Mouse (Mus musculus): ENCODE results near the gene Cdipt.

The Cdipt gene

GRCm38 (mm10) chr7:127025556-127026160 lies 49.9 kb downstream of the Cdipt start:
- DNase-seq: peak; percentile 44

- DNase-seq: peak; percentile 78
Observed at GRCm38 (mm10) chr7:127026161-127026600, 50.5 kb downstream of the Cdipt start.

GRCm38 (mm10) chr7:127026616-127026983 lies 50.9 kb downstream of the Cdipt start:
- no peak for DNase-seq

- peak; percentile 99 for DNase-seq
Observed at GRCm38 (mm10) chr7:127026984-127027726, 51.4 kb downstream of the Cdipt start, which contains the start of gene Maz. Gene Maz, minus strand, starts transcription at chr7:127027037.

GRCm38 (mm10) chr7:127027885-127028284 lies 52.2 kb downstream of the Cdipt start:
- DNase-seq: no peak

Data from kidney, adult 11 months (tissue).